Mouse (Mus musculus) embryo, embryonic 11.5 days (tissue): Measurements from ENCODE around the gene Fam71e1.

ENCODE experiments used
- DNase-seq: peaks from one replicate; pipeline ENCODE4 v3.0.0-alpha.2; 2012; ENCODE audit warnings: low read depth, low spot score

Fam71e1 gene

GRCm38 (mm10) chr7:44534242-44534641 lies 37.9 kb downstream of the Fam71e1 start:
- no peak for DNase-seq

GRCm38 (mm10) chr7:44534656-44535441 lies 38.5 kb downstream of the Fam71e1 start:
- no peak for DNase-seq

DNA sequence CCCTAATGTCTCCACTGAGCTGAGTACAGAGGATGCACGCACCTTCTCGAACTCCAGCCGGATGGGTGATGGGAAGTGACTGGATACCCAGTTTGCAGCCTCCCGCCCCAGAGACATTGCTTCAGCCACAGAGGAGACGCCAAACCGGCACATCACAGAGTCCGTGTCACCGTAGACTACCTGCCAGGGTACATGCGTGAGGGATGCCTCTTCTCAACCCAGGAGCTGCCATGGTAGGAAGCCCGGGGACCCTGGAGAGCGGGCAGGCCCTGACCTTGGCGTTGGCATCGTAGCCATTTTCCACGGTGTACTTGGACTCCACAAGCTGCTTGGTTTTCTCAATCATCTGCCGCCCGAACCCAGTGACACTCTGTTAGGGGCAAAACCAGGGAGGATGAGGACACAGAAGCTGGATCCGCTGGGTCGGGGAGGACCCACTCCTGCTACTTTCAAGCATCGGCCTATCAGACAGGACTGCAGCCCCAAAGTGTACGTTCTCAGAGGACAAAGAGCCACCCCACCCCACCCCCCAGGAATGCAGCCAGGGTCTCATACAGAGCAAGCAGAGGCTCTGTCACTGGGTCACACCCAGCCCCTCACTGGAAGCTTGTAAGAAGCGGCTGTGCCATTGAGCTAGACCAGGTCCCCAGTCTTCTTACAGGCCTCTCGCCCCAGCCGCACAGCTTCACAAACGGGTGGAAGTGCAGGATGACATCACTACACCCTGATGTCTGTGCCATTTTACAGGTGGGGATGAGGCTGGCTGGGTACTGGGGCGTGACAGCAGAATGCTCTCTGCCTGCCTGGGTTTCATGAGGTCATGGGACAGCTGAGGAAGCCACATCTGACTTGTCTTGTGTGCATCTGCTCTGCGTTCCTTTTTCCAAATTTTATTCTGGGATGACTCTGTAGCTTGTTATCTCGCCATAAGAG lies 39.5 kb downstream of the Fam71e1 start:
- no peak for DNase-seq

GRCm38 (mm10) chr7:44536590-44536968 lies 40.2 kb downstream of the Fam71e1 start:
- DNase-seq = no peak

GRCm38 (mm10) chr7:44537009-44537408 lies 40.6 kb downstream of the Fam71e1 start:
- DNase-seq = no peak

DNA sequence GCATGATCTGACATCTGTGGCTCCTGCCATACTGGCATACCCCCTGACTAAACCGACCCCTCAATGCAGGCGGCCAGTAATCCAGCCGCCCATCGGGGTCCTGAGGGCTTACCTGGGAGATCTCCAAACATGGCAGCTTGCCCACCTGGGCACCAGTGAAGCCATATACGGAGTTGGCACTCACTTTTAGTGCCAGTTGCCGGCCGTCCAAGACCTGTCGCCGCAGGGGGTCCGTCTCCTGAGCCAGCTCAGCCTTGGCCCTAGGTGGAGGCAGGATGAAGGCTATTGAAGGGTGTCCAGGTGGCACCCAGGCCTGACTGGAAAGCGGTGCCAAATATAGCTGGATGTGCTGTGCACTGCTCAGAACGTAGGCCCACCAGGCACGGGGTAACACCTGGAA lies 41.1 kb downstream of the Fam71e1 start:
- no peak for DNase-seq

- no peak for DNase-seq
Measured at GRCm38 (mm10) chr7:44538756-44539624, 42.6 kb downstream of the Fam71e1 start.

- DNase-seq = no peak
Measured at GRCm38 (mm10) chr7:44542555-44542954, 46.2 kb downstream of the Fam71e1 start.

- no peak for DNase-seq
Measured at GRCm38 (mm10) chr7:44543071-44543470, 46.7 kb downstream of the Fam71e1 start.

- no peak for DNase-seq
Measured at GRCm38 (mm10) chr7:44546274-44546673, 49.9 kb downstream of the Fam71e1 start.

- no peak for DNase-seq
Measured at GRCm38 (mm10) chr7:44547041-44547440, 50.7 kb downstream of the Fam71e1 start.

- no peak for DNase-seq
Measured at GRCm38 (mm10) chr7:44547725-44548124, 51.3 kb downstream of the Fam71e1 start.

DNA sequence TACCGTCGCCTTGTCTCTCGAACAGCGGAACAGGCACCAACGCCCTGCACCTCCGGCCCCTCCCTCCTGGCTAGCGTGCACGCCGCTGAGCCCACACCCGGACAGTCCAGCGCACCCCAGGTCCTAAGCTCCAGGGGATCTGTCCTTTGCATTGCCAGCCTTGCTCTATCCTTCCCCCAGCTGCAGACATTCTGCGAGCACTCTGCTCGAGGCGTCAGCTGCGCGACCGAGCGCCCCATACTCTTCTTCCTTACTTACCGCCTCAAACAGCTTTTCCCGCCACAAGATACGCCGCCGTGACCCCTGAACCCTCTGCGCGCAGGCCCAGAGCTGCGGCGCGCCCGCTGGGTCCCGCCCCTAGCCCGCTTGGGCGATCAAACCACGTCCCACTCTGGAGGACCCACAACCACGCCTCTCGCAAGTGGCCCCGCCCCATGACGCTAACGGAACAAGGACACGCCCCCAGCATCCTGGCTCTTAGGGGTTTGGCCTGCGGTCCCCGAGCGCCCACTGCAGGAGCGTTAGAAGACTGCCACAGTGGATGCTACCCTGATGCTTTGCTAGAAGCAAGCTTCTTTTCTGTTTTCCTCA lies 52.2 kb downstream of the Fam71e1 start, which contains the start of gene Pold1:
Pold1 (minus strand) TSS at position 353 of the 591 bp plus-strand sequence.
- peak; percentile 100 for DNase-seq

- DNase-seq = no peak
Measured at GRCm38 (mm10) chr7:44549621-44550408, 53.4 kb downstream of the Fam71e1 start.

GRCm38 (mm10) chr7:44550409-44550678 lies 54.0 kb downstream of the Fam71e1 start:
- no peak for DNase-seq
